In genomic region chr2:109733201-109734039, GRCm38 (mm10) we compare ENCODE assay signal across 16 mouse cellular contexts. TPM values are rescaled to one million over a fixed set of nuclear protein-coding genes. Genes with fewer than 3 reads are reported as not detected.
A peak's percentile ranks its signal among the peaks of the same experiment; 100 is the strongest.
DNase-seq lines count a peak whose midpoint lies in the region; ATAC-seq lines count a peak whose summit lies in the region.
"Had no signal": no experiment of that assay in that cellular context is flagged by ENCODE, and none has a peak within 500 bp of the region (broad histone marks: within the 10 kb centered on the region; RNA-seq: fewer than 3 reads in every experiment).

No protein-coding gene starts in this region.

- no peaks in the 10 kb centered on the region for H3K36me3 ChIP-seq in intestine, embryonic 15.5 days
- no peaks in the 10 kb centered on the region for H3K36me3 ChIP-seq in intestine, embryonic 16.5 days (ENCODE audit: control insufficient read depth, insufficient read depth, low read length)
- H3K36me3 ChIP-seq in lung, embryonic 16.5 days (ENCODE audit: control insufficient read depth, insufficient read depth, low read length), result no peaks in the 10 kb centered on the region
- H3K36me3 ChIP-seq in embryonic facial prominence, embryonic 15.5 days, result no peaks in the 10 kb centered on the region
- no peaks in the 10 kb centered on the region for H3K36me3 ChIP-seq in stomach, embryonic 16.5 days (ENCODE audit: control insufficient read depth, insufficient read depth, low read length)
- H3K36me3 ChIP-seq: hindbrain, embryonic 12.5 days; midbrain, embryonic 15.5 days had no signal

- no peak overlapping the region for H3K4me3 ChIP-seq in intestine, embryonic 15.5 days (replicated peaks)
- no peak overlapping the region for H3K4me3 ChIP-seq in intestine, embryonic 16.5 days (ENCODE audit: low read length)
- no peak overlapping the region for H3K4me3 ChIP-seq in lung, embryonic 16.5 days (ENCODE audit: low read length)
- no peak overlapping the region for H3K4me3 ChIP-seq in embryonic facial prominence, embryonic 15.5 days (replicated peaks)
- no peak overlapping the region for H3K4me3 ChIP-seq in stomach, embryonic 16.5 days (replicated peaks; ENCODE audit: low read length)
- H3K4me3 ChIP-seq: hindbrain, embryonic 12.5 days; megakaryocyte, embryonic 14.5 days; midbrain, embryonic 15.5 days had no signal

- H3K27me3 ChIP-seq in intestine, embryonic 15.5 days (replicated peaks), result no peaks in the 10 kb centered on the region
- H3K27me3 ChIP-seq in intestine, embryonic 16.5 days (replicated peaks; ENCODE audit: control insufficient read depth, insufficient read depth, low read length), result no peaks in the 10 kb centered on the region
- no peaks in the 10 kb centered on the region for H3K27me3 ChIP-seq in lung, embryonic 16.5 days (ENCODE audit: control insufficient read depth, insufficient read depth, low read depth, low read length)
- no peaks in the 10 kb centered on the region for H3K27me3 ChIP-seq in embryonic facial prominence, embryonic 15.5 days
- no peaks in the 10 kb centered on the region for H3K27me3 ChIP-seq in stomach, embryonic 16.5 days (ENCODE audit: control insufficient read depth, insufficient read depth, low read length)
- H3K27me3 ChIP-seq: hindbrain, embryonic 12.5 days; megakaryocyte, embryonic 14.5 days; midbrain, embryonic 15.5 days had no signal

- no peak overlapping the region for H3K27ac ChIP-seq in intestine, embryonic 15.5 days
- no peak overlapping the region for H3K27ac ChIP-seq in intestine, embryonic 16.5 days (ENCODE audit: low read length)
- H3K27ac ChIP-seq in lung, embryonic 16.5 days (ENCODE audit: low read length), result no peak overlapping the region
- H3K27ac ChIP-seq in embryonic facial prominence, embryonic 15.5 days (replicated peaks), result no peak overlapping the region
- H3K27ac ChIP-seq in stomach, embryonic 16.5 days (ENCODE audit: low read length), result no peak overlapping the region
- H3K27ac ChIP-seq: hindbrain, embryonic 12.5 days; midbrain, embryonic 15.5 days had no signal

- WGBS in intestine, embryonic 15.5 days, result 46% methylated on average over 9 of the region's 9 CpGs
- 49% methylated on average over 9 of the region's 9 CpGs for WGBS in intestine, embryonic 16.5 days
- WGBS in lung, embryonic 16.5 days, result 31% methylated on average over 9 of the region's 9 CpGs
- WGBS in embryonic facial prominence, embryonic 15.5 days, result 21% methylated on average over 9 of the region's 9 CpGs
- 39% methylated on average over 9 of the region's 9 CpGs for WGBS in stomach, embryonic 16.5 days

- H3K4me1 ChIP-seq in intestine, embryonic 15.5 days (replicated peaks), result 0 out of 2 replicates have a peak, but pooled peaks cover 5% of the 10 kb centered on the region
- H3K4me1 ChIP-seq in intestine, embryonic 16.5 days (ENCODE audit: control insufficient read depth, insufficient read depth, low read length), result no peaks in the 10 kb centered on the region
- H3K4me1 ChIP-seq in lung, embryonic 16.5 days (replicated peaks; ENCODE audit: control insufficient read depth, insufficient read depth, low read length), result 0 out of 2 replicates have a peak, but pooled peaks cover 2% of the 10 kb centered on the region
- H3K4me1 ChIP-seq in embryonic facial prominence, embryonic 15.5 days, result peaks cover 7% of the 10 kb centered on the region
- H3K4me1 ChIP-seq in stomach, embryonic 16.5 days (ENCODE audit: control insufficient read depth, insufficient read depth, low read length), result 0 out of 2 replicates have a peak, but pooled peaks cover 4% of the 10 kb centered on the region
- H3K4me1 ChIP-seq: hindbrain, embryonic 12.5 days; megakaryocyte, embryonic 14.5 days; midbrain, embryonic 15.5 days had no signal

- no peak overlapping the region for H3K9ac ChIP-seq in intestine, embryonic 15.5 days
- no peak overlapping the region for H3K9ac ChIP-seq in intestine, embryonic 16.5 days (ENCODE audit: low read depth, low read length)
- no peak overlapping the region for H3K9ac ChIP-seq in lung, embryonic 16.5 days (ENCODE audit: low read length)
- H3K9ac ChIP-seq in embryonic facial prominence, embryonic 15.5 days, result no peak overlapping the region
- no peak overlapping the region for H3K9ac ChIP-seq in stomach, embryonic 16.5 days (ENCODE audit: low read length)
- H3K9ac ChIP-seq: forebrain, postnatal 0 days; hindbrain, embryonic 12.5 days; midbrain, embryonic 15.5 days had no signal

- no peaks in the 10 kb centered on the region for H3K9me3 ChIP-seq in intestine, embryonic 15.5 days
- no peaks in the 10 kb centered on the region for H3K9me3 ChIP-seq in intestine, embryonic 16.5 days (ENCODE audit: control insufficient read depth, low read length)
- no peaks in the 10 kb centered on the region for H3K9me3 ChIP-seq in lung, embryonic 16.5 days (ENCODE audit: control insufficient read depth, low read length)
- no peaks in the 10 kb centered on the region for H3K9me3 ChIP-seq in embryonic facial prominence, embryonic 15.5 days (replicated peaks)
- H3K9me3 ChIP-seq in stomach, embryonic 16.5 days (replicated peaks; ENCODE audit: control insufficient read depth, low read length), result no peaks in the 10 kb centered on the region
- H3K9me3 ChIP-seq: hindbrain, embryonic 12.5 days; midbrain, embryonic 15.5 days had no signal

- H3K4me2 ChIP-seq in intestine, embryonic 15.5 days (replicated peaks), result no peak overlapping the region
- H3K4me2 ChIP-seq in intestine, embryonic 16.5 days (ENCODE audit: low read depth, low read length), result no peak overlapping the region
- no peak overlapping the region for H3K4me2 ChIP-seq in lung, embryonic 16.5 days (ENCODE audit: low read depth, low read length)
- peak overlapping the region; percentile 31 for H3K4me2 ChIP-seq in embryonic facial prominence, embryonic 15.5 days (replicated peaks)
- H3K4me2 ChIP-seq in stomach, embryonic 16.5 days (ENCODE audit: low read depth, low read length), result peak overlapping the region; percentile 11; the same call in 1 of the 2 replicates
- H3K4me2 ChIP-seq: hindbrain, embryonic 12.5 days; midbrain, embryonic 15.5 days had no signal

- 0 out of 2 replicates have a peak, but pooled peaks have one; percentile 30 for ATAC-seq in intestine, embryonic 15.5 days
- ATAC-seq in intestine, embryonic 16.5 days, result no peak
- ATAC-seq in lung, embryonic 16.5 days (ENCODE audit: low read depth), result peak; percentile 57; the same call in 1 of the 2 replicates
- ATAC-seq in embryonic facial prominence, embryonic 15.5 days (ENCODE audit: insufficient number of reproducible peaks, low FRiP score, low TSS enrichment, low read depth), result peak; percentile 60; the same call in 1 of the 2 replicates
- no peak for ATAC-seq in stomach, embryonic 16.5 days (ENCODE audit: insufficient read depth, low FRiP score)
- ATAC-seq in inflammation-experienced regulatory T-cells, adult 6 months, result no peak
- ATAC-seq: forebrain, postnatal 0 days; midbrain, embryonic 15.5 days had no signal

- DNase-seq in lung, postnatal 25 days (ENCODE audit: low spot score), result no peak
- no peak for DNase-seq in urinary bladder, postnatal 25 days (ENCODE audit: low spot score)
- DNase-seq: adrenal gland, postnatal 14 days; cerebellum, adult 2 months; forebrain, postnatal 0 days; heart, adult 18-20 months; layer of hippocampus, postnatal 36 days had no signal

RNA-seq across cellular contexts. Expression of gene Bdnf, which starts 58.9 kb away (rescaled TPM):
- 2.5 TPM in 2 replicates for polyA plus RNA-seq in intestine, embryonic 15.5 days (2015; fragmentation: Nextera tagmentation; extraction: Ambion mirVana)
- polyA plus RNA-seq in intestine, embryonic 16.5 days (2015; fragmentation: Nextera tagmentation; extraction: Ambion mirVana), result 2.1 and 2.2 TPM in 2 replicates
- polyA plus RNA-seq in lung, embryonic 16.5 days (2015; fragmentation: Nextera tagmentation; extraction: Ambion mirVana), result 0.58 and 0.79 TPM in 2 replicates
- 3.2 and 4.2 TPM in 2 replicates for polyA plus RNA-seq in embryonic facial prominence, embryonic 15.5 days (2015; fragmentation: Nextera tagmentation; extraction: Ambion mirVana)
- 1.5 and 1.9 TPM in 2 replicates for polyA plus RNA-seq in stomach, embryonic 16.5 days (2015; fragmentation: Nextera tagmentation; extraction: Ambion mirVana)
- polyA plus RNA-seq in inflammation-experienced regulatory T-cells, adult 6 months (2017; shearing (Covaris generic)), result not detected

Comparison
In these comparisons a context has a peak if more than half of its experiments do, and no peak if none do; other contexts are left out.
1. ATAC-seq: peak in intestine, embryonic 15.5 days (single experiment), lung, embryonic 16.5 days (single experiment) and embryonic facial prominence, embryonic 15.5 days (single experiment); none in intestine, embryonic 16.5 days (single experiment), stomach, embryonic 16.5 days (single experiment) and inflammation-experienced regulatory T-cells, adult 6 months (single experiment).
2. H3K4me2 ChIP-seq: peak in embryonic facial prominence, embryonic 15.5 days (single experiment) and stomach, embryonic 16.5 days (single experiment); none in intestine, embryonic 15.5 days (single experiment), intestine, embryonic 16.5 days (single experiment) and lung, embryonic 16.5 days (single experiment).